ENCODE assay signal across 9 mouse cellular contexts in the genomic region with DNA sequence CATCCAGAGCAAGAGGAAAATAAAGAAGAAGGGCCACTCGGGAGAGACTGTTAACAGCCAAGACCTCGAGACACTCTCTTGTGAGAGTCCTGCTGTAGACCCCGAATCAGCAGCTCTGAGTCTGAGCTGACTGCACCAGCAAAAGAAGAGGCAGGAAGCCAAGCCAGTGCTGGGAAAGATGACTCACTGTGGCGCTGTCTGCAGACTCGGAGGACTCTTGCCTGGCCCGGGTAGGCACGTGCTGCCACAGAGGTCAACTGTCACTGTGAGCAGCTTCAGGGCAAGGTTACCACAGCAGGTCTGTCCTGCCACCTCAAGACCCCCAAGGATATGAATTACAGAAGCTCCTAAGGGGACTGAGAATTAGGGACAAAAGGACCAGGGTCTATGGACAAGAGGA. TPM values are rescaled to one million over a fixed set of nuclear protein-coding genes. Genes with fewer than 3 reads are reported as not detected.
DNase-seq lines count a peak whose midpoint lies in the region; ATAC-seq lines count a peak whose summit lies in the region.
"Had no signal": no experiment of that assay in that cellular context is flagged by ENCODE, and none has a peak within 500 bp of the region (broad histone marks: within the 10 kb centered on the region; RNA-seq: fewer than 3 reads in every experiment).

No protein-coding gene starts in this region.

- H3K4me3 ChIP-seq in intestine, embryonic 15.5 days (replicated peaks) = no peak overlapping the region

- no peaks in the 10 kb centered on the region for H3K36me3 ChIP-seq in intestine, embryonic 15.5 days

- no peaks in the 10 kb centered on the region for H3K4me1 ChIP-seq in intestine, embryonic 15.5 days (replicated peaks)

- H3K27me3 ChIP-seq in intestine, embryonic 15.5 days (replicated peaks) = no peaks in the 10 kb centered on the region

- DNase-seq in kidney, postnatal 14 days = peak; percentile 6
- DNase-seq in kidney, adult 18-20 months = no peak
- DNase-seq in adrenal gland, adult 18-20 months (ENCODE audit: low spot score in 2 of 2) = peak; percentile 42 to 51
- peak; percentile 27 for DNase-seq in gastrocnemius, postnatal 10 days
- DNase-seq in left cerebral cortex, postnatal 4 days = peak; percentile 15
- no peak for DNase-seq in natural killer cell, adult 2 months (ENCODE audit: low spot score in 2 of 2)
- DNase-seq in yolk sac, embryonic 10.5 days (ENCODE audit: low spot score) = no peak

- H3K9me3 ChIP-seq in intestine, embryonic 15.5 days = no peaks in the 10 kb centered on the region

- no peak overlapping the region for H3K9ac ChIP-seq in intestine, embryonic 15.5 days

- H3K27ac ChIP-seq in intestine, embryonic 15.5 days = no peak overlapping the region

- no peak for ATAC-seq in intestine, embryonic 15.5 days

- 47% methylated on average over 7 of the region's 7 CpGs for WGBS in intestine, embryonic 15.5 days

- intact Hi-C loops in left cerebral cortex, postnatal 4 days (cut with DNase I) = no loop called here

- H3K4me2 ChIP-seq in intestine, embryonic 15.5 days (replicated peaks) = no peak overlapping the region

RNA-seq across cellular contexts. Expression of a gene that starts 42.7 kb away (rescaled TPM):
- total RNA-seq in adrenal gland, adult 18-20 months (2021) = 1 to 10 TPM in 1 of 2 experiments, under 1 TPM in 1; 0.83 to 1.3 TPM
- 1 to 10 TPM; 3.0 to 4.1 TPM for total RNA-seq in gastrocnemius, postnatal 10 days (2021)
- 100 to 1,000 TPM; 157 to 163 TPM for total RNA-seq in left cerebral cortex, postnatal 4 days (2021)
- 0.28 and 0.34 TPM in 2 replicates for polyA plus RNA-seq in intestine, embryonic 15.5 days (2015; fragmentation: Nextera tagmentation; extraction: Ambion mirVana)
- polyA plus RNA-seq: liver, embryonic 16.5 days had no signal

Comparison
In these comparisons a context has a peak if more than half of its experiments do, and no peak if none do; other contexts are left out.
1. DNase-seq: peak in kidney, postnatal 14 days (single experiment), adrenal gland, adult 18-20 months (2 of 2), gastrocnemius, postnatal 10 days (single experiment) and left cerebral cortex, postnatal 4 days (single experiment); none in kidney, adult 18-20 months (single experiment), natural killer cell, adult 2 months (0 of 2) and yolk sac, embryonic 10.5 days (single experiment).
2. RNA of a gene that starts 42.7 kb away (total RNA-seq): 157 to 163 TPM in left cerebral cortex, postnatal 4 days; 3.0 to 4.1 TPM in gastrocnemius, postnatal 10 days and 0.83 to 1.3 TPM in adrenal gland, adult 18-20 months; every median in the first group is over 10 times any median in the second.